Comparison of ENCODE assay signal across 12 mouse cellular contexts in genomic region chr14:34453648-34454047, GRCm38 (mm10). TPM values are rescaled to one million over a fixed set of nuclear protein-coding genes. Genes with fewer than 3 reads are reported as not detected.
DNase-seq lines count a peak whose midpoint lies in the region; ATAC-seq and TF ChIP-seq lines count a peak whose summit lies in the region.
"Had no signal": no experiment of that assay in that cellular context is flagged by ENCODE, and none has a peak within 500 bp of the region (broad histone marks: within the 10 kb centered on the region; RNA-seq: fewer than 3 reads in every experiment).

No protein-coding gene starts in this region.

- no peak for DNase-seq in heart, postnatal 14 days
- DNase-seq in layer of hippocampus, postnatal 10 days (ENCODE audit: low spot score in 2 of 2) = no peak
- DNase-seq in Muller cell, postnatal 12 days (ENCODE audit: inconsistent ontology term) = no peak
- no peak for DNase-seq in spleen, adult 12 weeks (ENCODE audit: low spot score)
- DNase-seq: kidney, adult 2 months; lung, adult 2 months; thymus, postnatal 14 days had no signal

- no peak for TF ChIP-seq EP300 in ES-Bruce4 (IDR thresholded peaks at IDR 0.05; ENCODE audit: insufficient read depth, low read depth, low read length)

- peaks cover 1% of the 10 kb centered on the region; the same call in 1 of the 2 replicates for H3K36me3 ChIP-seq in heart, embryonic 11.5 days (ENCODE audit: control insufficient read depth, insufficient read depth, low read length)
- peaks cover 3% of the 10 kb centered on the region; the same call in 1 of the 2 replicates for H3K36me3 ChIP-seq in ES-Bruce4 (ENCODE audit: control insufficient read depth, insufficient read depth, low read length, poor library complexity, severe bottlenecking)
- H3K36me3 ChIP-seq in forebrain, embryonic 16.5 days (ENCODE audit: control insufficient read depth, insufficient read depth) = no peaks in the 10 kb centered on the region
- peaks cover 4% of the 10 kb centered on the region; the same call in 1 of the 2 replicates for H3K36me3 ChIP-seq in midbrain, embryonic 12.5 days

- H3K27ac ChIP-seq in heart, embryonic 11.5 days (ENCODE audit: low read depth, low read length) = peak overlapping the region; percentile 77
- H3K27ac ChIP-seq in ES-Bruce4 (ENCODE audit: insufficient read depth, low read length) = peak overlapping the region; percentile 81
- peak overlapping the region; percentile 75 for H3K27ac ChIP-seq in forebrain, embryonic 16.5 days (ENCODE audit: low read length)
- H3K27ac ChIP-seq in midbrain, embryonic 12.5 days (replicated peaks) = peak overlapping the region; percentile 78

- H3K4me2 ChIP-seq in heart, embryonic 11.5 days = no peak overlapping the region
- H3K4me2 ChIP-seq in forebrain, embryonic 16.5 days (ENCODE audit: low read length) = peak overlapping the region; percentile 34
- H3K4me2 ChIP-seq in midbrain, embryonic 12.5 days (replicated peaks) = 0 out of 2 replicates have a peak overlapping the region, but pooled peaks have one; percentile 16

- no peak for TF ChIP-seq POLR2A in ES-Bruce4 (IDR thresholded peaks at IDR 0.05; ENCODE audit: insufficient read depth, low read length)

- no peaks in the 10 kb centered on the region for H3K27me3 ChIP-seq in heart, embryonic 11.5 days (ENCODE audit: control insufficient read depth, insufficient read depth, low read length)
- no peaks in the 10 kb centered on the region for H3K27me3 ChIP-seq in ES-Bruce4 (ENCODE audit: control insufficient read depth, insufficient read depth, low read length, poor library complexity, severe bottlenecking)
- no peaks in the 10 kb centered on the region for H3K27me3 ChIP-seq in forebrain, embryonic 16.5 days (replicated peaks; ENCODE audit: control insufficient read depth, insufficient read depth, low read length)
- H3K27me3 ChIP-seq in midbrain, embryonic 12.5 days = no peaks in the 10 kb centered on the region

- WGBS in heart, embryonic 11.5 days (ENCODE audit: insufficient replicate concordance) = 40% methylated on average over 6 of the region's 6 CpGs
- 3% methylated on average over 6 of the region's 6 CpGs for WGBS in forebrain, embryonic 16.5 days
- 5% methylated on average over 6 of the region's 6 CpGs for WGBS in midbrain, embryonic 12.5 days

- TF ChIP-seq CTCF in ES-Bruce4 (IDR thresholded peaks at IDR 0.05; ENCODE audit: low read depth, low read length) = no peak

- peak overlapping the region; percentile 46; the same call in 1 of the 2 replicates for H3K9ac ChIP-seq in heart, embryonic 11.5 days (ENCODE audit: low read depth, low read length)
- H3K9ac ChIP-seq in ES-Bruce4 (ENCODE audit: low read depth, poor library complexity, severe bottlenecking) = 0 out of 2 replicates have a peak overlapping the region, but pooled peaks have one; percentile 58
- no peak overlapping the region for H3K9ac ChIP-seq in forebrain, embryonic 16.5 days (replicated peaks; ENCODE audit: low read depth, low read length)
- no peak overlapping the region for H3K9ac ChIP-seq in midbrain, embryonic 12.5 days (replicated peaks)

- H3K4me3 ChIP-seq in heart, embryonic 11.5 days (ENCODE audit: low read depth, low read length) = no peak overlapping the region
- H3K4me3 ChIP-seq in ES-Bruce4 (ENCODE audit: low read depth, low read length) = no peak overlapping the region
- H3K4me3 ChIP-seq in forebrain, embryonic 16.5 days (replicated peaks; ENCODE audit: low read length) = no peak overlapping the region
- H3K4me3 ChIP-seq in midbrain, embryonic 12.5 days = no peak overlapping the region

- no peak for ATAC-seq in heart, embryonic 11.5 days (replicated peaks; ENCODE audit: insufficient number of reproducible peaks, low FRiP score, low TSS enrichment)
- peak; percentile 77 for ATAC-seq in forebrain, embryonic 16.5 days
- ATAC-seq in midbrain, embryonic 12.5 days (ENCODE audit: low FRiP score, low read depth) = peak; percentile 86
- ATAC-seq: activated CD4-positive, CD25-positive, alpha-beta regulatory T cell, adult 4 months had no signal

- H3K4me1 ChIP-seq in heart, embryonic 11.5 days (ENCODE audit: control insufficient read depth, insufficient read depth, low read length) = peaks cover 24% of the 10 kb centered on the region
- peaks cover 7% of the 10 kb centered on the region for H3K4me1 ChIP-seq in ES-Bruce4 (ENCODE audit: control insufficient read depth, insufficient read depth, low read length)
- peaks cover 12% of the 10 kb centered on the region for H3K4me1 ChIP-seq in forebrain, embryonic 16.5 days (replicated peaks; ENCODE audit: control insufficient read depth, insufficient read depth, low read length)
- peaks cover 19% of the 10 kb centered on the region for H3K4me1 ChIP-seq in midbrain, embryonic 12.5 days

- no peaks in the 10 kb centered on the region for H3K9me3 ChIP-seq in heart, embryonic 11.5 days (replicated peaks; ENCODE audit: control insufficient read depth, low read length)
- no peaks in the 10 kb centered on the region for H3K9me3 ChIP-seq in ES-Bruce4 (replicated peaks; ENCODE audit: control insufficient read depth, insufficient read depth, low read length, poor library complexity, severe bottlenecking)
- no peaks in the 10 kb centered on the region for H3K9me3 ChIP-seq in forebrain, embryonic 16.5 days (ENCODE audit: control insufficient read depth, low read length)
- H3K9me3 ChIP-seq in midbrain, embryonic 12.5 days = no peaks in the 10 kb centered on the region

- intact Hi-C loops in heart, postnatal 14 days (cut with DNase I) = no loop called here

RNA-seq across cellular contexts. Expression of gene Bmpr1a, which starts 49.5 kb away (rescaled TPM):
- polyA plus RNA-seq in heart, embryonic 11.5 days (2014; fragmentation: Nextera tagmentation; extraction: Ambion mirVana) = 48.1 and 48.5 TPM in 2 replicates
- 10 to 100 TPM; 73.6 to 77.2 TPM for total RNA-seq in heart, postnatal 14 days (2021)
- 75.3 and 75.4 TPM in 2 replicates for polyA plus RNA-seq in ES-Bruce4 (2011; ENCODE audit: insufficient read depth, insufficient read length, low read depth, missing spikeins)
- polyA plus RNA-seq in forebrain, embryonic 16.5 days (2015; fragmentation: Nextera tagmentation; extraction: Ambion mirVana) = 21.1 and 25.2 TPM in 2 replicates
- polyA plus RNA-seq in midbrain, embryonic 12.5 days (2016; fragmentation: Nextera tagmentation; extraction: Ambion mirVana) = 43.3 and 44.1 TPM in 2 replicates
- 10 to 100 TPM; 41.9 to 46.1 TPM for total RNA-seq in layer of hippocampus, postnatal 10 days (2021)

Comparison
In these comparisons a context has a peak if more than half of its experiments do, and no peak if none do; other contexts are left out.
1. H3K9ac ChIP-seq: peak in heart, embryonic 11.5 days (single experiment) and ES-Bruce4 (single experiment); none in forebrain, embryonic 16.5 days (single experiment) and midbrain, embryonic 12.5 days (single experiment).
2. Peak in every context shown above with its lines, with median percentiles within 50 percentile points of each other: H3K27ac ChIP-seq.